Mouse (Mus musculus) right cerebral cortex, postnatal 36 days (tissue): ENCODE data around the gene Vmn1r46.
"Not testable (repeated sequence)": the region's sequence is repeated elsewhere in the genome, so short reads cannot be mapped to it uniquely, and the experiment has no call there.

ENCODE experiments used
- DNase-seq, 2 experiments: peaks; one replicate each; pipeline ENCODE4 v3.0.0; 2022; ENCODE audit warnings: low spot score in 2 of 2, mixed read lengths in 1 of 2

Vmn1r46 gene

DNA sequence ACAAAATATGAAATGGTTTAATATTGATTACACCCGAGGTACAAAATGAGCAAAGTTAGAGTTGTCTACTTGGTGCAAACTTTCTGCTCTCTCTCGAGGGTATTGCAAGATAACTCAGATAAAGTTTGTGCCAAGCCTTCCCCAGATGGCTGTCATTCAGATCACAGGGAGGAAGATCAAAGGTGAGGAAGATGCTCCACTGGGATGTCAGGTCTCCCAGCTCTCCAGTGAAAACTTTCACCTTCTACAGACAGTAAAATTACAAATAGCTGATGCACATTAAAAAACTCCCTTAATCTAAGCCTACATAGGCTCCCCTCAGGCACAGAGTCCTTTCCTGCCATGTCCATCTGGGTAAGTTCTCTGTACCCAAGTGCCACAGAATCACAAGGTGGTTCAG lies at the start of gene Vmn1r46:
Gene Vmn1r46, plus strand, starts transcription at position 301 of the 400 bp plus-strand sequence.
- no peak for DNase-seq

GRCm38 (mm10) chr6:89940498-89940897 lies 28.6 kb upstream of the Vmn1r46 start, which contains the start of gene Vmn1r45:
Vmn1r45 (minus strand) TSS chr6:89940598.
- not testable (repeated sequence) for DNase-seq

DNA sequence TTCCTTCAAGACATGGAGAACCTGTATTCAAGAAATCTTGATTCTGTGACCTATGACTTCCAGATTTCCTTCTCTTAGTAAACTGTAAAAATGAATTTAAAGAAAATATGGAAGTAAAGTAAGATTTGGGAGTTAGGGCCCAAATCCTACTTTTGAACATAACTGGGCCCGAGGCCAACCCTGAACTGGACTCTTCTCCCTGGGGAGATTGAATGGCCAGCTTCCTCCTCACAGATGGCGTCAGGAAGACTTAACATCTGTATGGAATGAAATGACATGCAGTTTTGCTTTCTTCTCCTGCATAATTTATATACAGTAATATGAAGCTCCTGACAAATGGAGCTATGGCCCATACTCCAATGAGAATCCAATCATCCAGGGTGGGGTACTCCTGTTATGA lies 28.2 kb upstream of the Vmn1r46 start:
- no peak for DNase-seq

DNA sequence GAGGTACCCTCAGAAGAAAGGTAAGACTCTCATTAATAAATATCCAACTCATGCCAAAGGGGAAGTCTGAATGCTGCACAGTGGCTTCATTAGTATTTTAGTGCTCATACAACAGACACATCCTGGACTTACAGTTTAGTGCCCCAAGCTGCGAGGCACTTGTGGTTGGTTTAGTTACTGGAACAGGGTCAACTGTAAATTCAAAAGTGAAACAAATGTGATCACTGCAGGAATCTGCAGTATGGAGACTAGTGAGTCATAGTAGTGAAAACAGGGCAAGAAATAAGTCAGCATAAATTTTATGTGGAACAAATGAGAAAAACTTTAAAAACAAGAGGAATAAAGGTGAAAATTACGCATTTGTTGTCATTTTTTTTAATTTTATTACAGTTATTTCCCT lies 15.6 kb upstream of the Vmn1r46 start:
- no peak for DNase-seq

GRCm38 (mm10) chr6:89966341-89966740 lies 2.8 kb upstream of the Vmn1r46 start:
- DNase-seq, result no peak

DNA sequence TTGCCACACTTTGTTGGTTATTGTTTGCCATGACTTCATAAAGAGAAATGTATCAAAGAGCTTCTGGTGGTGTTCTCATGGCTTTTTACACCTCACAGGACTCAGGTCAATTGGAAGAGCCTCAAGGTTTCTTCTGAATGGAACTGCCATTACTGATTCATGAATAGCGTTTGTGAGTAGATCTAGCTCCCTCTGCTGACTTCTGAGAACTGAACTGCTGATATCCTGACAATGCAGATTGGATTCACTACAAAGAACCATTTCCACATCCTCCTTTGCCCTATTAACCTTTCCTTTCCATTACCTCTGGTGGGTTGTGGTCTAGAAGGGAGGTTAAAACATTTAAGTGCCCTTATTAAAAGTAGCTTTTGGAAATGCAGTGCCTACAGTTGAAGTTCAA lies 16.9 kb downstream of the Vmn1r46 start:
- no peak for DNase-seq

DNA sequence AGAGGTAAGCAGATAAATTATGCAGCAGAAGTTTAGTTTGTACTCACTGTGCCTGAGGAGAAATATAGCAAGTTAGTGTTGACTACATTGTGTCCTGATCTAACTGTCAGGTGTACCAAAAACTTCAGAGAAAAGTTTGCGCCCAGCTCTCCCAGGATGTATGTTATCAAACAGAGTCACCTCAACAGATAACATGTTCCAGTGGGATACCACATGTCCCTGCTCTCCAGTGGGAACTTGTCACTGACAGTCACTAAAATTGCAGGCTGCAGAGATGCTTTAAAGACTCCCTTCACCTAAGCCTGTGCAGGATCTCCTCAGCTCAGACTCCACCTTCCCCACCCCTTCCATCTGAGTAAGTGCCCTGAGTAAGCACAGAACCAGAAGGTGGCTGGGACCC lies 46.7 kb downstream of the Vmn1r46 start, which contains the start of gene Vmn1r47:
Gene Vmn1r47, plus strand, starts transcription at position 301 of the 400 bp plus-strand sequence.
- not testable (repeated sequence) for DNase-seq
